Mouse (Mus musculus) kidney, postnatal 25 days (tissue): Measurements from ENCODE around the gene Gamt.
A peak's percentile ranks its signal among the peaks of the same experiment; 100 is the strongest.
"Not testable (repeated sequence)": the region's sequence is repeated elsewhere in the genome, so short reads cannot be mapped to it uniquely, and the experiment has no call there.

Experiments used
- DNase-seq, 2 experiments: peaks; one replicate each; pipeline ENCODE4 v3.0.0; 2021; ENCODE audit warnings: mixed read lengths in 2 of 2

Gene Gamt

GRCm38 (mm10) chr10:80227877-80228775 lies 32.7 kb downstream of the Gamt start:
- peak; percentile 70 to 78 for DNase-seq

- DNase-seq: no peak
These were observed 33.7 kb downstream of the Gamt start for GRCm38 (mm10) chr10:80227166-80227539.

DNA sequence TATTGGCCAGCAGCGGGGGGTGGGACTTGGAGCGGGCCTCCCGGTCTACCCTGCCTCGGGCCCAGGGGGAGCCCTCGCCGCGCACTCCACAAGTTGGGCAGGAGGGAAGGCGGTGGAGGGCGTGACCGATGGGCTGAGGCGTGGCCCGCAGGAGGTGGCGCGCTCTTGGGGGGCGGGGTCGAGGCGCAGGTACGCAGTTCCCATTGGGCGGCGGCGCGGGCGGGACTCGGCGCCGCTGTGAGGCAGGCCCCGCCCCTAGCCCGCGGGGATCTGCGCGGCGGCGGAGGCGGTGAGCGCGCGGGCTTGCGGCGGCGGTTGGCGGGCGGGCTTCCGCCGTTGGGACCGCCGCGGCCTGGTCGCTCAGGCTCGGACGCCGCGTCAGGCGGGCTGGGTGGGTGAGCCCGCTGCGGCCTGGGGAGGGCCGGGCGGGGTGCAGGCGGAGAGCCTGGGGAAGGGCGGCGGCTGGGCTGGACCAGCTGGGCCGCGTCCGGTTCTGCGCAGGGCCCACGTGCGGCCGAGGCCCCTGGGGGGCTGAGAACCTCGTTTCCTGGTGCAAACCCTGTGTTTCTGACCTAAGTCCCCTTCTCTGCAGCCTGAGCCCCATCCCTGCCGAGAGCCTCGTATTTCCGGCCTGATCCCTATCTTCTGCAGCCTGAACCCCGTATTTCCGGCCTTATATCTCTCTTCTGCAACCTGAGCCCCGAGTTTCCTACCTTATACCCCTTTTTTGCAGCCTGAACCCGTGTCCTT lies 34.2 kb downstream of the Gamt start, which contains the start of gene Mum1:
TSS of gene Mum1 (plus strand) at position 19 of the 750 bp plus-strand sequence.
- DNase-seq: peak; percentile 100

- DNase-seq: no peak
These were observed 34.8 kb downstream of the Gamt start for GRCm38 (mm10) chr10:80226071-80226415.

GRCm38 (mm10) chr10:80223137-80223536 lies 37.7 kb downstream of the Gamt start:
- not testable (repeated sequence) for DNase-seq

DNA sequence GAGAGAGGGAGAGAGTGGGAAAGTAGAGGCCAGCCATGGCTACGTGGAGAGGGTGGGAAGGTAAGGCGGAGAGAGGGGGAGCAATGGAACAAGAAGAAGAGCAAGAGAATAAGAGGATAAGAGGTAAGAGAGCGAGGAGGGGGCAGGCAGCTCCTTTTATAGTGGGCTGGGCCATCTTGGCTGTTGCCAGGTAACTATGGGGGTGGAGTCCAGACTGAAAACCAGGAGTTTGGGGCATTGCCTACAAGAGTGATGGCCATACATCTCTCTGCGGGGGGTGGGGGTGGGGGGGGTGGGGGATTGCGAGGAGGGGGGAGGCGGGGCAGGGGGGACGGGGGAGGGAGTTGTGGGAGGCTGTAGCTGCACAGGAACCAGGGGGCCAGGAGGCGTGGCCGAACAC lies 40.1 kb downstream of the Gamt start:
- no peak for DNase-seq

GRCm38 (mm10) chr10:80215048-80215772 lies 45.6 kb downstream of the Gamt start:
- no peak for DNase-seq

- DNase-seq: not testable (repeated sequence)
These were observed 49.2 kb downstream of the Gamt start for GRCm38 (mm10) chr10:80211547-80212103.

DNA sequence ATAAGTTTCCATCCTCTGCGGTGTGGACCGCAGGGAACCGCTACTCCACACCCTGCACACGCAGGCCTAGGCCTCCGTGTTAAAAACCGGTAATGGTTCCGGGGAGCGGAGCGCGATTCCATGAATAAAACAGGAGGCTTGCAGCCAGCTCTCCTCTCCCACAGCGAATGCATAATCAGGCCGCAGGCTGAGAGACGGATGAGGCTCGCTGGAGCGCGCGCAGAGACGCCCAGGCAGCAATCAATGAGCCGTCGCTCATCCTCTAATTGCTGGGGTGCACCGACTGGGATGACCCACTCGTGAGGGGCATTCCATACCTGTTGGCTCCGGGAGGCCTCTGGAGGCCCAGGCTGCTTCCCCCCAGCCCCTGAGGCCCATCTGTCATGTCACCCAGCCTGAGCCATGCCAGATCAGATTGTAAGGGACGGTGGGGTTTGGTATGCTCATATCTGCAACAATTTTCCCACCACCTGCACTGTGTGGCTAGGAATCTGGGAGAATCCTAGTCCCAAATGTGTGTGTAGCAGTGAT lies 51.9 kb downstream of the Gamt start:
- DNase-seq: no peak

DNA sequence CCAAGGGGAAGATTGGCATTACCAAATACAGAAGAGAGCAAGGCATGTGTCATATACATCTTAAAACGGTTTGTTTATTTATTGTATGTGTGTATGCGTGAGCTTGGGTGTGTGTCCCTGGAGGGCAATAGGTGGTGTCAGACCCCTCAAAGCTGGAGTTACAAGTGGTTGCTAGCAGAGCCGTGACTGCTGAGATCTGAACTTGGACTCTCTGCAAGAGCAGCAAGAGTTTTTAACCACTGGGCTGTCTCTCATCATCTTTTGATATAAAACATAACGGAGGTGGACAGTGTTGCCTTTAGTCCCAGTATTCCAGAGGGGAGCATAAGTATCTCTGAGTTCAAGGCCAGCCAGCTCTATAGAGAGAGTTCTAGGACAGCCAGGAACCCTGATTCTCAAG lies 52.6 kb downstream of the Gamt start:
- DNase-seq: no peak
